Mouse (Mus musculus): ENCODE data around the gene Dlx4. TPM values are rescaled to one million over a fixed set of nuclear protein-coding genes. Genes with fewer than 3 reads are reported as not detected.

Dlx4 gene
- total and polyA plus RNA-seq, 2 experiments = 0.29 TPM; not detected in 1

GRCm38 (mm10) chr11:95093077-95093476, 53.0 kb downstream of the Dlx4 start:
- Histone ChIP-seq H3K4me1 (ENCODE audit: control insufficient read depth, insufficient read depth, low read length) (no peaks in the 10 kb centered on the region; the same call in 1 of the 2 replicates), H3K4me3 (ENCODE audit: insufficient read depth, low read depth, low read length) (no peak overlapping the region), H3K9ac (ENCODE audit: low read depth, low read length) (no peak overlapping the region), H3K79me2 (ENCODE audit: control insufficient read depth, insufficient read depth, low read length) (no peaks in the 10 kb centered on the region), H3K27me3 (ENCODE audit: control insufficient read depth, insufficient read depth, low read length) (no peaks in the 10 kb centered on the region), H3K36me3 (ENCODE audit: control insufficient read depth, insufficient read depth, low read length) (no peaks in the 10 kb centered on the region), H3K27ac (replicated peaks; ENCODE audit: insufficient read depth, low read depth, low read length) (no peak overlapping the region)
- no peak for DNase-seq (ENCODE audit: extremely low read depth, low read depth, low spot score)
- 45% methylated on average over 5 of the region's 5 CpGs for WGBS
- TF ChIP-seq CTCF (IDR thresholded peaks at IDR 0.05; ENCODE audit: low read depth, low read length) = no peak
- no peak for TF ChIP-seq POLR2A (IDR thresholded peaks at IDR 0.05; ENCODE audit: extremely low read depth, insufficient read depth, low read length)

Other genes with a start within 250 kb of the Dlx4 start
- 1.6 and 3.3 TPM in 2 replicates for gene Col1a1, start 210.0 kb downstream of the Dlx4 start, total RNA-seq (2014; rRNA removed)
- 2.3 TPM in 2 replicates for gene Col1a1, start 210.0 kb downstream of the Dlx4 start, polyA plus RNA-seq (2012; rRNA removed)
- gene Hils1, start 178.7 kb downstream of the Dlx4 start, total RNA-seq (2014; rRNA removed) = not detected in 2 replicates
- 0.19 TPM in 1 of 2 replicates, not detected in the other for gene Hils1, start 178.7 kb downstream of the Dlx4 start, polyA plus RNA-seq (2012; rRNA removed)
- 0.09 TPM in 1 of 2 replicates, not detected in the other for gene Sgca, start 169.9 kb downstream of the Dlx4 start, total RNA-seq (2014; rRNA removed)
- gene Sgca, start 169.9 kb downstream of the Dlx4 start, polyA plus RNA-seq (2012; rRNA removed) = not detected in 2 replicates
- gene Ppp1r9b, start 155.2 kb downstream of the Dlx4 start, total RNA-seq (2014; rRNA removed) = 2.6 and 4.0 TPM in 2 replicates
- 3.5 and 3.6 TPM in 2 replicates for gene Ppp1r9b, start 155.2 kb downstream of the Dlx4 start, polyA plus RNA-seq (2012; rRNA removed)
- gene Samd14, start 136.4 kb downstream of the Dlx4 start, total RNA-seq (2014; rRNA removed) = 0.13 and 0.18 TPM in 2 replicates
- 0.13 and 0.29 TPM in 2 replicates for gene Samd14, start 136.4 kb downstream of the Dlx4 start, polyA plus RNA-seq (2012; rRNA removed)
- gene Pdk2, start 104.9 kb downstream of the Dlx4 start, total RNA-seq (2014; rRNA removed) = 17.7 and 30.9 TPM in 2 replicates
- 101 and 125 TPM in 2 replicates for gene Pdk2, start 104.9 kb downstream of the Dlx4 start, polyA plus RNA-seq (2012; rRNA removed)
- gene Itga3, start 69.5 kb downstream of the Dlx4 start, total RNA-seq (2014; rRNA removed) = 2.6 and 4.9 TPM in 2 replicates
- 5.7 and 10.0 TPM in 2 replicates for gene Itga3, start 69.5 kb downstream of the Dlx4 start, polyA plus RNA-seq (2012; rRNA removed)
- not detected in 2 replicates for gene Dlx3, start 26.1 kb downstream of the Dlx4 start, total RNA-seq (2014; rRNA removed)
- not detected in 2 replicates for gene Dlx3, start 26.1 kb downstream of the Dlx4 start, polyA plus RNA-seq (2012; rRNA removed)
- not detected in 2 replicates for gene Tac4, start 115.3 kb upstream of the Dlx4 start, total RNA-seq (2014; rRNA removed)
- not detected in 2 replicates for gene Tac4, start 115.3 kb upstream of the Dlx4 start, polyA plus RNA-seq (2012; rRNA removed)
- 12.2 and 15.6 TPM in 2 replicates for gene Kat7, start 164.0 kb upstream of the Dlx4 start, total RNA-seq (2014; rRNA removed)
- 12.9 and 13.1 TPM in 2 replicates for gene Kat7, start 164.0 kb upstream of the Dlx4 start, polyA plus RNA-seq (2012; rRNA removed)
- gene Fam117a, start 190.8 kb upstream of the Dlx4 start, total RNA-seq (2014; rRNA removed) = 1.8 TPM in 2 replicates
- 6.4 and 7.4 TPM in 2 replicates for gene Fam117a, start 190.8 kb upstream of the Dlx4 start, polyA plus RNA-seq (2012; rRNA removed)
- 58.6 and 63.7 TPM in 2 replicates for gene Slc35b1, start 238.4 kb upstream of the Dlx4 start, total RNA-seq (2014; rRNA removed)
- 81.0 and 92.0 TPM in 2 replicates for gene Slc35b1, start 238.4 kb upstream of the Dlx4 start, polyA plus RNA-seq (2012; rRNA removed)